In the genomic region with DNA sequence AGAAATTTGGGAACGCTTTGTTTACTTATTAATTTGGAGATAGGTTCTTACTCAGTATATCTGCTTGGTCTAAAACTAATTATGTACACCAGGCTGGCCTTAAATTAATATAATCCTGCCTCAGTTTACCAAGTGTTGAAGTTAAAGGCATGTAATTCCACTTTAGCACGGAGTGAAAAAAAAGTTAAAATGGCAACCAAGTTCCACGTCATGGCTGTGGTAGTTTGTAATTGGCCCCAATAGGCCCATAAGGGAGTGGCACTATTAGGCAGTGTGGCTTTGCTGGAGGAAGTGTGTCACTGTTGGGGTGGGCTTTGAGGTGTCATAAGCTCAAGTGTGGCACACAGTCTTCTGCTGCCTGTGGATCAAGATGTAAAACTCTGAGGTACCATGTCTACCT, we compare ENCODE assay signal across 8 mouse cellular contexts. TPM values are rescaled to one million over a fixed set of nuclear protein-coding genes. Genes with fewer than 3 reads are reported as not detected.
A peak's percentile ranks its signal among the peaks of the same experiment; 100 is the strongest.
DNase-seq lines count a peak whose midpoint lies in the region; ATAC-seq and TF ChIP-seq lines count a peak whose summit lies in the region.

No protein-coding gene starts in this region.

- in situ Hi-C loops in CH12.LX (cut with MboI; ENCODE audit: low pct_ligation_motif_present, low pct_unique_long_range_greater_than_20kb, low sequenced_read_pairs), result no loop called here

- H3K4me2 ChIP-seq in CH12.LX (ENCODE audit: insufficient read depth, low read depth, poor library complexity, severe bottlenecking), result peak overlapping the region; percentile 55
- peak overlapping the region; percentile 59 for H3K4me2 ChIP-seq in stomach, embryonic 15.5 days

- H3K9ac ChIP-seq in CH12.LX (ENCODE audit: insufficient read depth, low read depth), result peak overlapping the region; percentile 97
- no peak overlapping the region for H3K9ac ChIP-seq in liver, adult 2 months (ENCODE audit: low read depth, low read length)
- H3K9ac ChIP-seq in stomach, embryonic 15.5 days, result no peak overlapping the region

- WGBS in liver, adult 2 months, result 23% methylated on average over 3 of the region's 3 CpGs
- WGBS in stomach, embryonic 15.5 days, result 46% methylated on average over 3 of the region's 3 CpGs

- dilution Hi-C loops in CH12.LX (cut with MboI; ENCODE audit: extremely low pct_ligation_motif_present, extremely low pct_unique_long_range_greater_than_20kb, low sequenced_read_pairs), result no loop called here

- H3K36me3 ChIP-seq in CH12.LX (replicated peaks in 1 of 2; ENCODE audit: control insufficient read depth in 1 of 2, insufficient read depth in 1 of 2, low read length in 1 of 2), result peaks cover 0 to 21% of the 10 kb centered on the region in 2 experiments
- H3K36me3 ChIP-seq in liver, adult 2 months (ENCODE audit: control insufficient read depth, insufficient read depth, low read length), result no peaks in the 10 kb centered on the region
- no peaks in the 10 kb centered on the region for H3K36me3 ChIP-seq in stomach, embryonic 15.5 days

- H3K4me3 ChIP-seq in gastrocnemius, adult 2 months, result peak overlapping the region; percentile 92
- H3K4me3 ChIP-seq in CH12.LX (replicated peaks in 1 of 3; ENCODE audit: low read depth in 2 of 3, low read length in 2 of 3, poor library complexity in 1 of 3), result peak overlapping the region; percentile 82 to 98 (median 97)
- peak overlapping the region; percentile 99 for H3K4me3 ChIP-seq in liver, adult 2 months (ENCODE audit: insufficient read depth, low read depth, low read length)
- H3K4me3 ChIP-seq in stomach, embryonic 15.5 days (replicated peaks), result peak overlapping the region; percentile 94

- no peak for TF ChIP-seq EP300 in CH12.LX (IDR thresholded peaks at IDR 0.05; ENCODE audit: low read length)

- no peaks in the 10 kb centered on the region for H3K27me3 ChIP-seq in CH12.LX (replicated peaks)
- H3K27me3 ChIP-seq in liver, adult 2 months (ENCODE audit: control insufficient read depth, insufficient read depth, low read length), result no peaks in the 10 kb centered on the region
- H3K27me3 ChIP-seq in stomach, embryonic 15.5 days (replicated peaks), result no peaks in the 10 kb centered on the region

- TF ChIP-seq CTCF in gastrocnemius, adult 2 months (IDR thresholded peaks at IDR 0.05), result no peak
- no peak for TF ChIP-seq CTCF in CH12.LX (conservative IDR thresholded peaks at IDR 0.05 in 1 of 2, IDR thresholded peaks at IDR 0.05 in 1 of 2; ENCODE audit: low read depth in 2 of 2, low read length in 2 of 2)
- TF ChIP-seq CTCF in liver, adult 2 months (IDR thresholded peaks at IDR 0.05; ENCODE audit: low read depth, low read length), result no peak

- no peak for DNase-seq in gastrocnemius, adult 2 months
- DNase-seq in gastrocnemius, postnatal 10 days, result no peak
- DNase-seq in CH12.LX (ENCODE audit: extremely low read depth), result peak; percentile 82
- DNase-seq in liver, adult 2 months (ENCODE audit: extremely low read depth, low read depth, low spot score), result peak; percentile 12
- DNase-seq in layer of hippocampus, postnatal 14 days (ENCODE audit: low spot score in 2 of 2), result no peak
- DNase-seq in adrenal gland, postnatal 4 days (ENCODE audit: low spot score in 2 of 2), result no peak

- peaks cover 8 to 40% of the 10 kb centered on the region in 2 experiments for H3K4me1 ChIP-seq in CH12.LX (ENCODE audit: control insufficient read depth in 1 of 2, insufficient read depth in 2 of 2)
- peaks cover 9% of the 10 kb centered on the region for H3K4me1 ChIP-seq in liver, adult 2 months (ENCODE audit: control insufficient read depth, insufficient read depth, low read length)
- H3K4me1 ChIP-seq in stomach, embryonic 15.5 days, result peaks cover 5% of the 10 kb centered on the region

- peak; percentile 55 for ATAC-seq in erythroid progenitor cell, adult 5-6 weeks (replicated peaks; ENCODE audit: low FRiP score, poor library complexity, severe bottlenecking)
- no peak for ATAC-seq in stomach, embryonic 15.5 days (ENCODE audit: insufficient read depth, low FRiP score, low read depth)

- no peak for TF ChIP-seq RAD21 in CH12.LX (IDR thresholded peaks at IDR 0.05; ENCODE audit: low read depth, low read length)

- peak overlapping the region; percentile 90 for H3K27ac ChIP-seq in gastrocnemius, adult 2 months
- no peak overlapping the region for H3K27ac ChIP-seq in CH12.LX (ENCODE audit: insufficient read depth, low read depth)
- no peak overlapping the region for H3K27ac ChIP-seq in liver, adult 2 months (replicated peaks; ENCODE audit: insufficient read depth, low read depth, low read length)
- H3K27ac ChIP-seq in stomach, embryonic 15.5 days, result no peak overlapping the region

- peak; percentile 45; the same call in 1 of the 2 replicates for TF ChIP-seq POLR2A in CH12.LX (IDR thresholded peaks at IDR 0.05; ENCODE audit: low read depth, low read length)
- TF ChIP-seq POLR2A in liver, adult 2 months (IDR thresholded peaks at IDR 0.05; ENCODE audit: extremely low read depth, insufficient read depth, low read length), result no peak

- H3K9me3 ChIP-seq in CH12.LX (replicated peaks; ENCODE audit: low read length), result no peaks in the 10 kb centered on the region
- H3K9me3 ChIP-seq in stomach, embryonic 15.5 days, result no peaks in the 10 kb centered on the region

- peaks cover 50% of the 10 kb centered on the region for H3K79me2 ChIP-seq in CH12.LX (replicated peaks; ENCODE audit: control insufficient read depth, extremely low read depth, insufficient read depth, poor library complexity, severe bottlenecking)
- H3K79me2 ChIP-seq in liver, adult 2 months (ENCODE audit: control insufficient read depth, insufficient read depth, low read length), result peaks cover 19% of the 10 kb centered on the region; the same call in 1 of the 2 replicates

- intact Hi-C loops in gastrocnemius, adult 2 months (cut with DNase I), result loop anchor here (5.0 kb wide), 1 partner anchor 90 kb away; a partner anchor contains a TSS

TF ChIP-seq in CH12.LX, 34 proteins besides CTCF, POLR2A, EP300 and RAD21:
- no peak for TF ChIP-seq ZC3H11A (IDR thresholded peaks at IDR 0.05; ENCODE audit: low read depth, low read length)
- TF ChIP-seq HCFC1 (IDR thresholded peaks at IDR 0.05; ENCODE audit: low read depth, low read length), result 0 out of 2 replicates have a peak, but pooled peaks have one; percentile 16
- no peak for TF ChIP-seq BHLHE40 (IDR thresholded peaks at IDR 0.05; ENCODE audit: low read depth, low read length)
- 0 out of 2 replicates have a peak, but pooled peaks have one; percentile 21 for TF ChIP-seq POLR2AphosphoS2 (IDR thresholded peaks at IDR 0.05; ENCODE audit: low read depth, low read length)
- peak; percentile 13; the same call in 1 of the 2 replicates for TF ChIP-seq SIN3A (IDR thresholded peaks at IDR 0.05; ENCODE audit: low read length)
- TF ChIP-seq RCOR1 (conservative IDR thresholded peaks at IDR 0.05; ENCODE audit: low read depth, low read length), result no peak
- TF ChIP-seq E2F4 (IDR thresholded peaks at IDR 0.05; ENCODE audit: insufficient replicate concordance, low read depth, low read length), result 0 out of 2 replicates have a peak, but pooled peaks have one; percentile 55
- 0 out of 2 replicates have a peak, but pooled peaks have one; percentile 39 for TF ChIP-seq TCF12 (IDR thresholded peaks at IDR 0.05; ENCODE audit: low read depth, low read length)
- TF ChIP-seq JUN (IDR thresholded peaks at IDR 0.05; ENCODE audit: insufficient read depth, low read depth, low read length), result no peak
- 0 out of 2 replicates have a peak, but pooled peaks have one; percentile 34 for TF ChIP-seq MYC (IDR thresholded peaks at IDR 0.05; ENCODE audit: low read depth, low read length)
- peak; percentile 86 for TF ChIP-seq ZNF384 (IDR thresholded peaks at IDR 0.05; ENCODE audit: low read depth, low read length)

RNA-seq across cellular contexts. Expression of a gene that starts 1.0 kb away (rescaled TPM):
- total RNA-seq in gastrocnemius, adult 2 months (2021), result 10 to 100 TPM; 63.3 to 63.8 TPM
- total RNA-seq in gastrocnemius, postnatal 10 days (2021), result 10 to 100 TPM; 89.2 to 89.4 TPM
- total RNA-seq in CH12.LX (2012; rRNA removed) (159 and 197 TPM in 2 replicates), CH12.LX (2014; rRNA removed) (418 and 453 TPM in 2 replicates)
- polyA plus RNA-seq in CH12.LX (2012; ENCODE audit: insufficient read length, low read depth), result 228 and 267 TPM in 2 replicates
- 126 and 128 TPM in 2 replicates for total RNA-seq in erythroid progenitor cell, adult 5-6 weeks (2015; ENCODE audit: low replicate concordance)
- 66.0 and 108 TPM in 2 replicates for total RNA-seq in erythroid progenitor cell, adult 5-6 weeks (2017; ENCODE audit: low replicate concordance)
- total RNA-seq in liver, adult 2 months (2014; rRNA removed), result 55.5 and 65.1 TPM in 2 replicates
- polyA plus RNA-seq in liver, adult 2 months (2012; rRNA removed), result 11.4 and 15.8 TPM in 2 replicates
- polyA plus RNA-seq in stomach, embryonic 15.5 days (2015; fragmentation: Nextera tagmentation; extraction: Ambion mirVana), result 171 and 180 TPM in 2 replicates
- 100 to 1,000 TPM; 107 to 109 TPM for total RNA-seq in layer of hippocampus, postnatal 14 days (2021)
- 100 to 1,000 TPM in 1 of 2 experiments, 10 to 100 TPM in 1; 99.1 to 101 TPM for total RNA-seq in adrenal gland, postnatal 4 days (2021)

Comparison
In these comparisons a context has a peak if more than half of its experiments do, and no peak if none do; other contexts are left out.
1. DNase-seq: peak in CH12.LX (single experiment) and liver, adult 2 months (single experiment); none in gastrocnemius, adult 2 months (single experiment), gastrocnemius, postnatal 10 days (single experiment), layer of hippocampus, postnatal 14 days (0 of 2) and adrenal gland, postnatal 4 days (0 of 2).
2. Peak in every context shown above with its lines, with median percentiles within 50 percentile points of each other: H3K4me3 ChIP-seq.